Mouse (Mus musculus) thymus, postnatal 36 days (tissue): ENCODE data around the gene Cldn34b3.
"Not testable (repeated sequence)": the region's sequence is repeated elsewhere in the genome, so short reads cannot be mapped to it uniquely, and the experiment has no call there.

Experiments used
- DNase-seq, 2 experiments: peaks; one replicate each; pipeline ENCODE4 v3.0.0; 2022; ENCODE audit warnings: mixed read lengths in 2 of 2

Cldn34b3 gene

GRCm38 (mm10) chrX:76264004-76264403 lies at the start of gene Cldn34b3:
Cldn34b3 (plus strand) TSS chrX:76264304.
- not testable (repeated sequence) for DNase-seq
